Mouse (Mus musculus): ENCODE data around the gene Ccdc170. TPM values are rescaled to one million over a fixed set of nuclear protein-coding genes. Genes with fewer than 3 reads are reported as not detected.

Gene Ccdc170
- polyA plus RNA-seq, 1 experiment, result 0.05 TPM

- no peak overlapping the region for H3K4me2 ChIP-seq (ENCODE audit: low read depth)
- no peak overlapping the region for H3K4me3 ChIP-seq
- H3ac ChIP-seq (ENCODE audit: control insufficient read depth, insufficient read length), result no peak overlapping the region
- no peaks in the 10 kb centered on the region for H3K36me3 ChIP-seq (ENCODE audit: control insufficient read depth, insufficient read depth)
- H3K79me2 ChIP-seq (ENCODE audit: control insufficient read depth, insufficient read depth), result no peaks in the 10 kb centered on the region
- H3K27me3 ChIP-seq (ENCODE audit: control insufficient read depth, insufficient read depth, insufficient read length), result no peaks in the 10 kb centered on the region
- no peak for TF ChIP-seq TCF3 (IDR thresholded peaks at IDR 0.05; ENCODE audit: insufficient read length, low read depth)
- TF ChIP-seq MYOG (IDR thresholded peaks at IDR 0.05; ENCODE audit: control insufficient read depth in 1 of 3, insufficient read depth in 1 of 3, insufficient read length in 2 of 3, low read depth in 2 of 3), result no peak
- no peak for TF ChIP-seq USF1 (IDR thresholded peaks at IDR 0.05; ENCODE audit: low read depth)
- no peak for TF ChIP-seq MYOD1 (IDR thresholded peaks at IDR 0.05; ENCODE audit: control insufficient read depth in 1 of 3, insufficient read length in 2 of 3, low read depth in 2 of 3)
- no peak for TF ChIP-seq POLR2A (IDR thresholded peaks at IDR 0.05; ENCODE audit: insufficient read length, low read depth)
- no peak for TF ChIP-seq SRF (IDR thresholded peaks at IDR 0.05; ENCODE audit: control insufficient read depth, insufficient read length, low read depth)
- TF ChIP-seq TCF12 (IDR thresholded peaks at IDR 0.05; ENCODE audit: insufficient read depth, poor library complexity, severe bottlenecking), result no peak
- TF ChIP-seq CEBPB (IDR thresholded peaks at IDR 0.05; ENCODE audit: insufficient read depth, poor library complexity, severe bottlenecking), result no peak
- TF ChIP-seq E2F4 (IDR thresholded peaks at IDR 0.05; ENCODE audit: insufficient read depth), result no peak
- no peak for TF ChIP-seq POLR2AphosphoS2 (IDR thresholded peaks at IDR 0.05; ENCODE audit: insufficient read length, low read depth)
- TF ChIP-seq REST (IDR thresholded peaks at IDR 0.05; ENCODE audit: insufficient read depth, insufficient read length), result no peak
Measured at GRCm38 (mm10) chr10:4522116-4522515, 39.8 kb downstream of the Ccdc170 start.

GRCm38 (mm10) chr10:4523078-4523477 lies 40.8 kb downstream of the Ccdc170 start:
- TF ChIP-seq SRF (IDR thresholded peaks at IDR 0.05; ENCODE audit: control insufficient read depth, insufficient read length, low read depth), result no peak
- TF ChIP-seq MYOD1 (IDR thresholded peaks at IDR 0.05; ENCODE audit: control insufficient read depth in 1 of 3, insufficient read length in 2 of 3, low read depth in 2 of 3), result no peak
- no peak for TF ChIP-seq MYOG (IDR thresholded peaks at IDR 0.05; ENCODE audit: control insufficient read depth in 1 of 3, insufficient read depth in 1 of 3, insufficient read length in 2 of 3, low read depth in 2 of 3)
- TF ChIP-seq CEBPB (IDR thresholded peaks at IDR 0.05; ENCODE audit: insufficient read depth, poor library complexity, severe bottlenecking), result no peak
- no peak for TF ChIP-seq REST (IDR thresholded peaks at IDR 0.05; ENCODE audit: insufficient read depth, insufficient read length)
- TF ChIP-seq USF1 (IDR thresholded peaks at IDR 0.05; ENCODE audit: low read depth), result no peak
- TF ChIP-seq MAX (IDR thresholded peaks at IDR 0.05; ENCODE audit: low read depth), result no peak
- no peak for TF ChIP-seq TCF3 (IDR thresholded peaks at IDR 0.05; ENCODE audit: insufficient read length, low read depth)
- TF ChIP-seq TCF12 (IDR thresholded peaks at IDR 0.05; ENCODE audit: insufficient read depth, poor library complexity, severe bottlenecking), result no peak
- no peak for TF ChIP-seq POLR2AphosphoS2 (IDR thresholded peaks at IDR 0.05; ENCODE audit: insufficient read length, low read depth)
- TF ChIP-seq POLR2A (IDR thresholded peaks at IDR 0.05; ENCODE audit: insufficient read length, low read depth), result no peak
- no peak for TF ChIP-seq E2F4 (IDR thresholded peaks at IDR 0.05; ENCODE audit: insufficient read depth)
- no peak overlapping the region for H3K4me2 ChIP-seq (ENCODE audit: low read depth)
- H3K27me3 ChIP-seq (ENCODE audit: control insufficient read depth, insufficient read depth, insufficient read length), result no peaks in the 10 kb centered on the region
- H3K4me3 ChIP-seq, result no peak overlapping the region
- no peaks in the 10 kb centered on the region for H3K36me3 ChIP-seq (ENCODE audit: control insufficient read depth, insufficient read depth)
- H3K79me2 ChIP-seq (ENCODE audit: control insufficient read depth, insufficient read depth), result no peaks in the 10 kb centered on the region
- H3ac ChIP-seq (ENCODE audit: control insufficient read depth, insufficient read length), result no peak overlapping the region

GRCm38 (mm10) chr10:4528043-4528442 lies 45.7 kb downstream of the Ccdc170 start:
- no peak for TF ChIP-seq REST (IDR thresholded peaks at IDR 0.05; ENCODE audit: insufficient read depth, insufficient read length)
- no peak for TF ChIP-seq MYOD1 (IDR thresholded peaks at IDR 0.05; ENCODE audit: control insufficient read depth in 1 of 3, insufficient read length in 2 of 3, low read depth in 2 of 3)
- TF ChIP-seq E2F4 (IDR thresholded peaks at IDR 0.05; ENCODE audit: insufficient read depth), result no peak
- TF ChIP-seq CEBPB (IDR thresholded peaks at IDR 0.05; ENCODE audit: insufficient read depth, poor library complexity, severe bottlenecking), result no peak
- no peak for TF ChIP-seq SRF (IDR thresholded peaks at IDR 0.05; ENCODE audit: control insufficient read depth, insufficient read length, low read depth)
- no peak for TF ChIP-seq POLR2AphosphoS2 (IDR thresholded peaks at IDR 0.05; ENCODE audit: insufficient read length, low read depth)
- no peak for TF ChIP-seq TCF3 (IDR thresholded peaks at IDR 0.05; ENCODE audit: insufficient read length, low read depth)
- no peak for TF ChIP-seq TCF12 (IDR thresholded peaks at IDR 0.05; ENCODE audit: insufficient read depth, poor library complexity, severe bottlenecking)
- no peak for TF ChIP-seq MYOG (IDR thresholded peaks at IDR 0.05; ENCODE audit: control insufficient read depth in 1 of 3, insufficient read depth in 1 of 3, insufficient read length in 2 of 3, low read depth in 2 of 3)
- TF ChIP-seq POLR2A (IDR thresholded peaks at IDR 0.05; ENCODE audit: insufficient read length, low read depth), result no peak
- Histone ChIP-seq H3K36me3 (ENCODE audit: control insufficient read depth, insufficient read depth) (no peaks in the 10 kb centered on the region), H3K4me3 (no peak overlapping the region), H3K27me3 (ENCODE audit: control insufficient read depth, insufficient read depth, insufficient read length) (no peaks in the 10 kb centered on the region), H3ac (ENCODE audit: control insufficient read depth, insufficient read length) (no peak overlapping the region), H3K79me2 (ENCODE audit: control insufficient read depth, insufficient read depth) (no peaks in the 10 kb centered on the region), H3K4me2 (ENCODE audit: low read depth) (no peak overlapping the region)

- no peaks in the 10 kb centered on the region for H3K79me2 ChIP-seq (ENCODE audit: control insufficient read depth, insufficient read depth)
- no peak overlapping the region for H3K4me2 ChIP-seq (ENCODE audit: low read depth)
- no peaks in the 10 kb centered on the region for H3K36me3 ChIP-seq (ENCODE audit: control insufficient read depth, insufficient read depth)
- H3K27me3 ChIP-seq (ENCODE audit: control insufficient read depth, insufficient read depth, insufficient read length), result no peaks in the 10 kb centered on the region
- H3ac ChIP-seq (ENCODE audit: control insufficient read depth, insufficient read length), result no peak overlapping the region
- no peak for TF ChIP-seq MYOD1 (IDR thresholded peaks at IDR 0.05; ENCODE audit: control insufficient read depth in 1 of 3, insufficient read length in 2 of 3, low read depth in 2 of 3)
- no peak for TF ChIP-seq E2F4 (IDR thresholded peaks at IDR 0.05; ENCODE audit: insufficient read depth)
- TF ChIP-seq TCF12 (IDR thresholded peaks at IDR 0.05; ENCODE audit: insufficient read depth, poor library complexity, severe bottlenecking), result no peak
- no peak for TF ChIP-seq CEBPB (IDR thresholded peaks at IDR 0.05; ENCODE audit: insufficient read depth, poor library complexity, severe bottlenecking)
- TF ChIP-seq SRF (IDR thresholded peaks at IDR 0.05; ENCODE audit: control insufficient read depth, insufficient read length, low read depth), result no peak
- TF ChIP-seq TCF3 (IDR thresholded peaks at IDR 0.05; ENCODE audit: insufficient read length, low read depth), result no peak
- TF ChIP-seq POLR2A (IDR thresholded peaks at IDR 0.05; ENCODE audit: insufficient read length, low read depth), result no peak
- TF ChIP-seq MAX (IDR thresholded peaks at IDR 0.05; ENCODE audit: low read depth), result no peak
- TF ChIP-seq REST (IDR thresholded peaks at IDR 0.05; ENCODE audit: insufficient read depth, insufficient read length), result no peak
- TF ChIP-seq USF1 (IDR thresholded peaks at IDR 0.05; ENCODE audit: low read depth), result no peak
- no peak for TF ChIP-seq MYOG (IDR thresholded peaks at IDR 0.05; ENCODE audit: control insufficient read depth in 1 of 3, insufficient read depth in 1 of 3, insufficient read length in 2 of 3, low read depth in 2 of 3)
- no peak for TF ChIP-seq POLR2AphosphoS2 (IDR thresholded peaks at IDR 0.05; ENCODE audit: insufficient read length, low read depth)
- no peak overlapping the region for H3K4me3 ChIP-seq
Measured at GRCm38 (mm10) chr10:4530638-4531235, 48.4 kb downstream of the Ccdc170 start.

Data from myocyte (in vitro differentiated cells).